Mouse (Mus musculus) cerebellum, adult 9-11 months (tissue): ENCODE data around the gene Serhl.

Experiments
- DNase-seq: peaks from one replicate; pipeline ENCODE4 v3.0.0; 2022

Serhl gene

DNA sequence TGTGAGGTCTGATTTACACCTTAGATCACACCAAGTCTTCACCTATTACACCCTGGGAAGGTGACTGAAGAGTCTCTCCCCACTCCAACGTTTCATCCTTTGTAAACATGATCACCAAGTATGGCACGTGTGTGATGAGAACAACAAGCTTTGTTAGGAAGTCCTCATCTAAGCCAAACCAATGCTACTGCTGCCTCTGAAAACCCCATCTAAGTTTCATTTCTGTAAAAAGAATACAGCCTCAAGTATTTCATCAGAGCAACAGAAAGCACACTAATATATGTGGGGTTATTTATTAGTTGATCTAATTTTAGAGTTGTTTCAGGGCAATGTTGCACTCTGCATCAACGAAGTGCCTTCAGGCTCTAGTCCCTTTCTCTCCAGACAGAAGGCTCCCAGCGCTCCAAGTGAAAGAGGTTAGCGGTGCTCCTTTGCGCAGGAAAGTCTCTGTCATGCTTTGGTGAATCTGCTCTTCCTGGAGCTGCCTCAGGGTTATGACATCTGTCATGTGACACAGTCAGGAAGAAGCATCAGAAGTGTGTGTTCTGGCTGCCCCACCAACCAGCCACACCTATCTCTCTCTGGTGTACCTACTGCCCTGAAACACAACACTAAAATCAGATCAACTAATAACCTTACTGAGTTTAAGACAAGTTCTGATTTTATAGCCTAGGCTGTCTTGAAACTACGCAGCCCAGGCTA, 40.4 kb downstream of the Serhl start:
- DNase-seq: no peak

DNA sequence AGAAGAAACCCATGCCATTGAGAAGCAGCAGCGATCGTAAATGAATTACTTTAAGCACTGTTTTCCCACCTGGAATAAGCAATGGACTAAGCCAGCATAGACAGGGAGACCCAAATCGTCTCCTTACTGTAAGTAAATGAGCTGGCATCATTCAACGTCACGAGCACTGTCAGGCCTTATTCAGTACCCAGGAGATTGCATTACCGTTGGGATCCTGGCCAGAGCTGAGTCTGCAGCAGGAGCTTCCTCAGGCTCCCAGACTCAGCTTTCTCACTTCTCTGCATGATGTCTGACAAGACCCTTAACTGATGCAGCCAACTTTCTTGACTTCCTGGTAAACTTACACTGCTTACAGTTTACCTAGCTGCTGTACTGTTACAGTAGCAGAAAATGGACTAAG, 45.4 kb downstream of the Serhl start:
- DNase-seq: no peak

DNA sequence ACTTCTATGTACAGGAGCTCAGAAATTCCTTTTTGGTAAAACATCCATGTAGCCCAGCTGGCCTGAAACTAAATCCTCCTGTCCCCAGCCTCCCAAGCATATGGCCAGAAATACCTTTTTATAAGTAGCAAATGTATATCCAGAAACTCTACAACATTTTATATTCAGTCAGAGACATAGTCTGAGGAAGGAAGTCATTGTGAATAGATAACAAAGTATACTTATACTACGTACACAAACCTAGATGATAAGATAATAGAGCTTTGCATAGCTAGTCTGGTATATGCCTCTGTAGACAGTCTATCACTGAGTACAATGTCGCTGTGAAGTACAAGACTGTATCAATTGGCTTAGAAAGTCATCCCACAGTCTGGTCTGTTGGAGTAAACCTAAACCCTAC, 46.3 kb downstream of the Serhl start:
- DNase-seq: no peak

DNA sequence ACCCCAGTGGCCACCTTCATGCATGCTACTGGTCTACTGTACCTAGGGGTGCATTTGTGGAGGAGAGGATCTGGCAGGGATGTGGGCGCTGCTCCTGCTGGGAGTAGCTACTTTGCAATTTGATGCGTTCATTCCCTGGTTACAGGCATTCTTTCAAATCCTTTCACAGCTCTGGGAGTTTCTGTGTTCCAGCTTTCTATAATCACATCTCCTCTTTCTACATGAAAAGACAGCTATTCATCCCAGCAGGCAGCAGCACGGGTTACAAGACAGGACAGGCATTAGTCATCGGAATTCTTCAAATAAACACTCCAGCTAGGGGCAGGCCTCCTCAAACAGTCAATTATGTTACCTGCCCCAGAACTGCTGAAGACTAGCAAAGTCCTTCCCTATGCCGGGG, 53.6 kb downstream of the Serhl start:
- no peak for DNase-seq

DNA sequence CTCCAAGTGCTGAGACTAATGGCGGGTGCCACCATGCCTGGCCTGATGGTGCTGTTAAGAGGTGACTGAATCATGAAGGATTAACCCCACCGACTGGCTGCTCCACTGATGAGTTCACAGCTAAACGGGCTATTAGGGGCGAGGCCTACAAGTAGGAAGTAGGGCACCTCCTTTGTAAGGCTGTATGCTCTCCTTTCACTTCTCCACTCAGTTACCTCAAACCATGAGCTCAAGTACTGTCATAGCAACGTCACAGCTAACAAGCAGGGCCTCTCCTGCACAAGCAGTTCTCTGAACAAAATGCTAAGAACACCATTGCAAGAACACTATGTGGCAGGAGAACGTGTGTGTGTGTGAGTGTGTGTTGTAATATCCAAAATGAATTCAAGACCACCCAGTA, 56.2 kb downstream of the Serhl start:
- no peak for DNase-seq

DNA sequence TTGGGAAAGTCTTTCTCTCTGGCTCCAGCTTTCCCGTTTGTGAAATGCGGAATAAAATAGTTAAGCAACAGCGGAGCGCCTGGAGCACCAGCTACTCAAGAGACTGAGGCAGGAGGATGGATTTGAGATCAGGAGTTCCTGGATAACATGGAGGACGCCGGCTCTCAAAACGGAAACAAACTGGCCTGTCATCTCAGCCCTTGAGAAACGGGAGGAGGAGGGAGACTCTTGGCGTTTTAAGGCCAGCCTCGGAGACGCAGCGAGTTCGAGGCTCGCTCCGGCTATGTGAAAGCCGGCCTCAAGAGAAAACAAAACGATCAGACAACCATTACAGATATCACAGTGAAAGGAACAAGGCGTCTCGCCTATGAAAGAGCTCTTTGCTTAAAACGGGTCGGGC, 59.1 kb downstream of the Serhl start:
- DNase-seq: no peak

DNA sequence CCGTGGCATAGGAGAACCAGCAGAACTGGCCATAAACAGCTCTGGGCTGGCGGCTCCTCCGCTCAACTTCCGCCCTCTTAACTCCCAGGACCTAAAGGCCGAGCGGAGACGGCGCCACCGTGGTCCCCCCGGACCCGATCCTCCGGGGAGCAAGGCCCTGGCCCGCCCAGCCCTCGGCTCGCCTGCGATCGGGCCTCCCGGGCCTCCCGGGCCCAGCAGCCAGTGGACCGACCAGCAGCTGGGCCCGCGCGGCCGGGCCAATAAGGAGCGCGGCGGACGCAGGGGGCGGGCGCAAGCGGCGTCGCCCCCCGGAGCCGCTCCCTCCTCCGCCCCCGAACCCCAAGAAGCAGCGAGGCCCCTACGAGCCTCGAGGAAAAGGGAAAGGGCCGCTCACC, 59.5 kb downstream of the Serhl start:
- DNase-seq: no peak

DNA sequence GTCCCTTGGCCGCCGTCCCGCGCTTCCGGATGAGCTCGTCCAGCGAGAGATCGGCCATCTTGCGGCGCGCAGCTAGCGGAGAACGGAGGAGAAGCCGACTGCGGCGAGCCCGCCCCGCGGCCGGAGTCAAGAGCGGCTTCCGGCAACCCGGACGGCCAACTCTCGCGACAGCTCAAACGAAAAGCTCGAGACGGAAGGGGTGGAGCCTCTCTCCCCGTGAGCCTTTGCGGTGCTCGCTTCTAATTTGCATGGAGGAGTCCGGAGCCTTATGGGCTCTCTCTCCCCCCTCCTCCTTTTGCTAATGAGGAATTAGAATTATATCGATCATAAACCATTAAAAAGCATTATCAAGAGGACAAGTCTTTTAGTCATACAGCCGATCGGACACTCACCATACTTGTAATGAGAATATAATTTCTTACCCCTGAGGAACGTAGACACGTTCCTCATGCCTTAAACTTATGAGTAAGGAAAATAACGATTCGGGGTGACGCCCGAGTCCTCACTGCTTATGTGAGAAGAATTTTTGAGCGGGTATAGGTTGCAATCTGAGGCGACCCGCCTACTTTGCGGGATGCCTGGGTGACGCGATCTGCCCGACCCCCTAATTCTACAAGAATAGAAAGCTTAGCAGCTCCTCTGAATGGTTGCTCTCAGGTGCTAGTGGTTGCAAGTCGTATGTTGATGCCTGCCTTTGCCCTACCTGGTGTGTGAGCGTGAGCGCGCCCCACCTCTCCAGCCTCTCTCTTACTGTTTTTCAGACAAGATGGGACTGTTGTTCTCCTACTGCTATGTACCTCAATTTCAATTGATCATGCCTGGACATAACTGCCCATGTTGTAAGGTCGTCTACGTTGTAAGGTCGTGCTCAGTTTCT, 60.1 kb downstream of the Serhl start, which contains the start of gene Poldip3:
Gene Poldip3 (minus strand): TSS at position 189 of the 877 bp plus-strand sequence.
- peak; percentile 99 for DNase-seq

DNA sequence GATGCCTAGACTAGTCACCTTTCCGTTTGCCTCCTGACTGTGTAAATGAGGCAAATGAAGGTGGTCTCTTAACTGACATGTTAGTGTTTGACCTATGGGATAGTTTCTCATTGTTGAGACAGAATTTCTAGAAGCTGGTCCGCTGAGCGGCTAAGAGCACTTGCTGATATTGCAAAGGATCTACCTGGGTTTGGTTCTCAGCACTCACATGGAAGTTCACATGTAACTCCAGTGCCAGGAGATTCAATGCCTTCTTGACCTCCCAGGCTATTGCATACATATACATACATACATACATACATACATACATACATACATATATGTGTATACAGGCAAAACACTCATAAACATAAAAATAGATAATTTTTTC, 60.8 kb downstream of the Serhl start:
- no peak for DNase-seq

DNA sequence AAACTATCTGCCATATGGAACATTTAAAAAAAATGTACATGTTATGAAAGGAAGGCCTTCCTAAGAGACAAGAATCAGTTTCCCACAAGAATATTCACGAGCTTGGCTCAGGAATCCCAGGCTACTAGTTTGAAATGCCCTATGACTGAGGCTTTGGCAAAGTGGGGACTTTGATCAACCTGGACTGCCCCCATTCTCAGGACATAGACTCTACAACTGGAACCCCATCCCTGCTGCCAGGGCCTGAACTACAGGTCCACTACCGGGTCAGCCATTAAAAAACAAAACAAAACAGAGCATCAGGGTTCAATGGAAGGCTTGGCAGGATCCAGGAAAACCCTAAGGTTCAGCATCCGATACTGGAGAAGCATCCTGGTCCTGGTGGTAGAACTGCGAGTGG, 61.4 kb downstream of the Serhl start:
- DNase-seq: peak; percentile 47

DNA sequence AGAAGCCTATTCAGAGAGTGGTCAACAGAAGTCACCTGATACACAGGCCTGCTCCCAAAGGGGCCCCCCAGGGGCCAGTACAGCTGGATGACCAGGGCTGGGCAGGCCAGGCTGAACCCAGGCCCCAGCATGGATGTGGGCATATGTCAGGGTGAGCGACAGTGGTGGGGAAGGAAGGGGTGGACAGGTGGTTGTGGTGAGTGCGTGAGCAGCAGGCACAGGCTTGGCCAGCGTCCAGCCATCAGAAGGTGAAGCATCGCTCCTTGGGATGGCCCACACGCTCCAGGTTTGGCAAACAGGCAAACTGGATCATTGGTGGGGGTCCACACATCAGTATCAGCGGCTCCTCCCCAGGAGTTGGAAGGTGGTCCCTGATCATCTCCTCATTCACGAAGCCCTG, 65.0 kb downstream of the Serhl start:
- DNase-seq: no peak

DNA sequence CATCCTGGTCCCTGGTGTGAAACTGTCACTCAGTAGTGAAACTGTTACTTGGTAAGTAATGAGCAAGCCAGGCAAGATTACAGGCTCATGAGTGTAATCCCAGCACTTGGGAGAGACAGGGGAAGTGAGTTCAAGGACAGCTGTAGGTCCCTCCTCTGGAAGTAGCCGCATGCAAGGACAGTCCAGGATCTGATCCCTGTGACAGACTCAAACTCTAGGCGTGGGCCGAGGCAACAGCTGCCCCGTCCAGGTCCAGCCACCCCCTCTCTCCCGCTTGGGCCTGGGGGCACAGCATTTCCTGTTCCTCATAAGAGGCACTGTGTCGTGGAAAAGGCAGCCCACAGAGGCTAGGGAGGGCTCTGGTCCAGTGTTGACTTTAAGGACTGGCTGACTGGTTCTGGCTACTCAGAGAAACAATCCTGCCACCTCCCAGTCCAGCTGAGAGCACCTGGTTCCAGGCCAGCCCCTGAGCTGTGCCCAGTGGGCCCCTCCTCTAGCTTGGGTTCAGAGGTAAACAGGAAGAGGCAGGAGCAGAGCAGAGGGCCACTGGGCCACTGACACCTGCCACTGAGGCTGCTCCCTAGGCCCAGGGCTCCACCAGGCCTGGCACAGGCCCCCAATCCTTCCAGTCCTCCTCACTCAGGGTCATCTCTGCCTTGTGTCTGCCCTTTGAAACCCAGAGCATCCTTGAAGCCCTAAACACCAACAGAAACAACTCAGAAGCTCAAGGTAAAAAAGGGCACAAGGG, 66.5 kb downstream of the Serhl start:
- no peak for DNase-seq

DNA sequence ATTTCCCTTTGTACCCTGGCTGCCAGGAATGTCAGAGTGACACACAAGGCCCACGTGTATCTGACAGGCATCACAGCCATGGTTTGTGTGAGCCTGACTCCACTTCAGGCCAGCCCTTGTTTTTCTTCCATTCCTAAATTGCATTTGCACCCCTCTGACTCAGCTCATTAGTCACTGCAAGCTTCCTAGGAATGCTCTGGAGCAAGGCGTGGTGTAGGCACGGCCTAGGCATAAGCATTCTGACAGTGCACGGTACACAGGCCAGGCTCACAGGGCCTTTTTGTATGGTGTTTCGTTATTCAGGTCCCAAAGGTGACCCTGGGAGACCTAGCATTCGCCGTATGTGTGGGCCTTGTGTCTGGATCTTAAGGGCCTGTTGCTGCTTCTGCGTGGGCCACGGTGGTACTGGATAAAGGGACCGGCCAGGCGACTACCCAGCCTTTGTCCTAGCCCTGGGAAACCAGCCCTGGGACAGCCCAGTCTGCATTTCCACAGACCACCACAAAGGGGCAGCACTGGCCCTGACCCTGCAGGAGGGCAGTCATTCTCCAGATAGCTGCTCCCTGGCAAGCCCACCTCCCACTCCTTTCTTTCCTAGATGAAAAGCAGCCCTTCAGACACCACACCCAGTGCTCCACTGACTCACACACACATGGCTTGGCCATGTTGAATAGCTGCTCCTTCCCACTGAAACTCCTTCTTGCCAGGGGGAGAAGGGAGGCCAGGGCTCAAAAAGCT, 67.8 kb downstream of the Serhl start:
- DNase-seq: no peak

DNA sequence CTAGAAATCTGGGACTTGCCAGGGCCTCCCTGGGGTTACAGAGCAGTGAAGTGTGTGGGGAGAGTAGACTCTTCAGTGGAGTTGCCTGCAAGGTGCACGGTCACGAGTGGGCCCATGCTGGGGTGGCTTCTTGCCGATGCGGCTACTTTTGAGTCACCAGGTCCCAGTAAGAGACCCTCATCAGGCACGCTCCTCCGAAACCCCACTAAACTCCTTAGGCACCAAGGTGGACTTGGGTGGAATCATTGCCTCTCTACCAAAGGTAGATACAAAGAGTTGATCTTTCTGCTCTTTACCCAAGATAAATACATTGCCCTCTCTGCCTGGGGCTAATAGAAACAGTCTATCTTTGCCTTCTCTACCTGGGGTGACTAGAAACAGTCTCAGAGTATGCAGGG, 68.4 kb downstream of the Serhl start:
- DNase-seq: no peak

DNA sequence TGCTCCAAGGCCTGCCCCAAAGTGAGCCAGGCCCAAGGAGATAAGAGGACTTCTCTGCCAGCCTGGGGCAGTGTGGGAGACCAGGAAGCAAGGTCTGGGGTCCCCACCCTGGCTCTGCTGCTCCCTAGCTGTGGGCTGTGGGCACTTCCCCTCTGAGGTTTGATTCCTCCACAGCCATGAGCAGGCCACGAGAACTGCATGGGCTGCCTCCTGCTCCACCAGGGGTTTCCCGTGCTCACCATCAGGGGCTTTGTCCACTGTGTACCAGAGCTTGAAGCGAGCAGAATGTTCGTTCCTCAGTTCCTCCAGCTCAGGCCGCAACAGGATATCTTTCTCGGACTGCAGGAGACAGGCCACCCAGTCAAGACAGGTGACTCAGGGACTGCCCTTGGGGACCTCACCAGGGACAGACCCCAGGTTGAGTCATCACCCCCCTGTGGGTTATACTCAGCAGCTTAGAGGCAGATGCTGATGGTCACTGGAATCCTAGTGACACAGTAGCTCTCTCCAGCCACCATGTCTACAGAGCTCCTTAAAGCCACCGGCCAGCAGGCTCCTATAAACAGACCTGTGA, 69.4 kb downstream of the Serhl start:
- no peak for DNase-seq

DNA sequence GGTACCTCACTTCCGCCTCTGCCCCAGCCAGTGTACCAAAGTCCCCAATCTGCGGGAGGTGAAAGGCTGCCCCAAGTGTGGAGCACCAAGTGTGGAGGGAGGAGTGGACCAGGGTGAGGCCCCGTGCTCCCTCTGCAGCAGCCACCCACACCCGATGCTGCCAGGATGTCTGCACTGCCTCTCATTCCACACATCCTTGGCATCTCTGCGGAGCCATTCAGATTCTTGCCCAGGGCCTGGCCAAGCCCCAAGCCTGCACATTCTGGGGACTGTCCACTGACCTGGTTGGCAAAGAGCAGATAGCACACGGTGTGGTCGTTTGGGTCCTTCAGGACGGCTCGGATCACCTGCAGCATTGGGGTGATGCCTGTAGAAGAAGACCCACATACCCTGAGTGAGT, 70.5 kb downstream of the Serhl start:
- no peak for DNase-seq

DNA sequence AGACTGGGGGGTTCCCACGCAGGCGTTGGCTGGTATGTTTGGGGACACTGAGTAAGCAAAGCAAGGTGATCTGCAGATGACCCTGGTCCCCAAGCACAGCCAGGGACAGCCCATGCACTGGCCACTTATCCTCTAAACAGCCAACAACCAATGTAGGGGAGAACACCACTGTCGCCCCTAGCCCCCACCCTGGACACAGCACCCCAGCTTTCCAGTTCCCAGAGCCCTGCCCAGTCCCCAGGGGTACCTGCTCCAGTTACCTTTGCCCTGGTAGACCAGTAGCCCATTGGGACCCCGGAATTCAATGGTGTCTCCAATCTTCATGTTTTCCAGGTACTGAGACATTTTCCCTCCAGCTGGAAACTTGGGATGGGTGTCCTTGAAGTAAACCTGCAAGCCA, 71.3 kb downstream of the Serhl start:
- no peak for DNase-seq

DNA sequence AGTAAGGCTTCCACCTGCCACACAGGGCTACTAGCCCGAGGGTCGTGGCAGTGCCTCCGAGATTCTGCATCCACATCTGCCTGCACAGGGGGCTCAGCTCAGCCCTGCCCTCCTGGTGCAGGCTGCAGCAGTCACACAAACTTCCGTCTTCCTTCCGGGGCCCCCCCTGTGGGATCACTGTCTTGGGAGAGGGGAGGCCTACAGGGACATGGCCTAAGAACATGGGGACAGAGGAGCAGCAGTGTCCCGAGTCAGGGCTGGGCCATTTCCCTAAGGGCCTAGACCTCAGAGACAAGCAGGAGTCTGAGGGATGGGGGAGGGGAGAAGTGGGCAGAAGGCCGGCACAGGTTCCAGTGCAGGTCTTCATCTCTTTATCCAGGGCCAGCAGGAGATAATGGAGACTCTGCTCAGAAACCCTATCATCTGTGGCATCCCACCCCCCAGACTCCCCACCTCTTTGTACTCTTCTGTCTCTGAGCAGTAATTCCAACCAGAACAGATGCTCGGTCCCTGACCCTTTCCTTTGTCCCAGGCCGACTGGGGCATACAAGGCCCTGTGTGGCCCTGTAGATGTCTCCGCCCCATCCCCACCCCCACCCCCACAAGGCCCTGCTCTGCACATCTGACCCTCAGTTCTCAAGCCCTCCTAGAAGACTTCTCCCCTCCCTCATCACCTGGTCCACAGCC, 71.9 kb downstream of the Serhl start:
- DNase-seq: no peak

DNA sequence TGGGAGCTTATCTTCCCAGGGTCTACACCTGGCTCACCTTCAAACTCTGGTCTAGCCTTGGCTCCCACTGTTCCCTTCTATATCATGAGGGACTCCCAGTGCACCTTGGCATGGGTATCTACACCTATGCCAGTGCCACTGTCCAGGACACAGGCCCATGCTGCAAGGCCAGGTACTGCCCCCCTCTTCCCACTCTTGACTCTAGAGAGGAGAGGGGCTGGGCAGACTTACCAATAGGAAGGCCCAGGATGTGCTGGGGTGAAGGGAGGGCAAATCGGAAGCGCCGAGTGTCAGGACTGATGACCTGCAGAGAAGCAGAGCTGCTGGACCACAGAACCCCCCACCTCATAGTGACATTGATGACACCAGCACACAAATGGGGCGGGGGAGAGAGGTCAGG, 72.7 kb downstream of the Serhl start:
- no peak for DNase-seq

DNA sequence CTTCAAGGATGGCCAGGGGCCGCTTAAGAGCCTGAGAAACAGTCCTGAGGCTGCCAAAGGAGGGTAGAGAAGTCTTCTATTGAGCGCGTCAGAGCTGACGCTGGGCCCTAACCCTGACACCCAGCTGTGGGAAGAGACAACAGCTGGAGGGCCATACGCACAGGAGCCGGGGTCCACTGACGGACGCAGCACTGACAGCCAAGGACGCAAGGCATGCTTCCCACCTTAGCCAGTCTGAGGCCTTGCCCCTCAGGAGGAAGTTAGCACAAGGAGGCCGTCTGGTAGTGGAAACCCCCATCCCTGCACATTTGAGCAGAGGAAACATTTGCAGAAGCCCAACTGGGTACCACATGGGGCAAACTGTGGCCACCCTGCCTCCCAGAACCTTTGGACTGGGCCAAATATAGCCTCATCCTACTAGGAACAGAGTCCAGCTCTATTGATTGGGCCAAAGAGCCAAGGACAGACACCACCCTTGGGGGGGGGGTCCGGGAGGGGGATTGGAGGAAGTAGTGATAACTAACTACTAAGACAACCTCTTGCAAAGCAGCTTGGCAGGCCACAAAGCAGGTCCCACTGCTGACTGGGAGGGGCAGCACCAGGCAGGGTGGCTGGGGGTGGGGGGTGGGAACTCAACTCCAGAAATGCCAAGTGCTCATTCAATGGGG, 73.6 kb downstream of the Serhl start:
- DNase-seq: peak; percentile 14

DNA sequence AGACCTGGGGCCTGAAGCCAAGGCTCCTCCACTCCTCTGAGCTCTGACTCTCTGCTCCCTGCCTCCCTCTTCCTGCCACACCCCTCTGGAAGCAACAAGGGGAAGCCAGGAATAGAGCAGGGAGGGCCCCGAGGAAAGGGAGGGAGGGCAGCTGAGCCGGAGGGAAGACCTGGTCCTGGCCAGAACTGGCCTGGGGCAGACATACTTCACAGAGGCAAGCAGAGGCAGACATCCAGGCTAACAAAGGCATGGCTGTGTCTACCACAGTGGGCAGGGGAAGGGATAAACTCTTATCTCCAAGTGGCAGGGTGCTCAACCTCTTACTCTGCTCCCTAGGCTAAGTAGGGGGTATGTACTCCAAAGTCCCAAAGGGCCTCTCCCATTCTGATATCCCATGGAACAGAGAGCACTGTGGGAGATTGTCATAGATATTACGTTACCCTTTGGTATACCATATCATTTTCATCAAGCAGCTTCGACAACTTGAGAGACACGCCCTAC, 75.7 kb downstream of the Serhl start:
- peak; percentile 12 for DNase-seq
